Mouse (Mus musculus) heart, embryonic 16.5 days (tissue): ENCODE measurements at regions not wholly inside any gene's neighbourhood (a gene's known extent, or its start where the extent isn't known, plus 50 kb on each side); places are given as distances from the start of the nearest gene placed in this dataset.

Source experiments
- ATAC-seq: fragments of 200-750 bp; cut with Nextera tagmentation; replicated peaks from 2 replicates; pipeline ENCODE4 v1.8.0; 2017; ENCODE audit warnings: moderate number of reproducible peaks; ENCODE audit not compliant: insufficient read depth, low FRiP score; ENCODE audit errors: extremely low read depth
- H3K27ac ChIP-seq: fragments of 300-500 bp; sonication (generic); 2 replicates; pipeline ENCODE4 v1.5.1; 2014; ENCODE audit warnings: mild to moderate bottlenecking, low read length, control low read depth, moderate library complexity
- H3K27me3 ChIP-seq: fragments of 300-500 bp; sonication (generic); 2 replicates; pipeline ENCODE4 v1.6.1; 2014; ENCODE audit warnings: low read length, mixed read lengths; ENCODE audit not compliant: control insufficient read depth, insufficient read depth
- H3K36me3 ChIP-seq: fragments of 300-500 bp; sonication (generic); 2 replicates; pipeline ENCODE4 v1.6.1; 2014; ENCODE audit not compliant: control insufficient read depth, insufficient read depth
- H3K4me1 ChIP-seq: fragments of 300-500 bp; sonication (generic); 2 replicates; pipeline ENCODE4 v1.6.1; 2014; ENCODE audit warnings: low read length, mixed read lengths; ENCODE audit not compliant: control insufficient read depth, insufficient read depth
- H3K4me2 ChIP-seq: fragments of 300-500 bp; sonication (generic); 2 replicates; pipeline ENCODE4 v1.6.1; 2014; ENCODE audit warnings: low read depth, mild to moderate bottlenecking, control low read depth, low read length
- H3K4me3 ChIP-seq: fragments of 300-500 bp; sonication (generic); 2 replicates; pipeline ENCODE4 v1.5.1; 2014; ENCODE audit warnings: mild to moderate bottlenecking, control low read depth, low read length
- H3K9ac ChIP-seq: fragments of 300-500 bp; sonication (generic); 2 replicates; pipeline ENCODE4 v1.6.1; 2014; ENCODE audit warnings: low read length, control low read depth
- H3K9me3 ChIP-seq: fragments of 300-500 bp; sonication (generic); replicated peaks from 2 replicates; pipeline ENCODE4 v1.6.1; 2016; ENCODE audit warnings: low read length; ENCODE audit not compliant: control insufficient read depth
- WGBS: fragments of 180-500 bp; shearing (Covaris S2); extraction: QIAGEN DNeasy Blood & Tissue Kit; methylation state at CpG from one replicate; pipeline ENCODE4 v1.1.7; 2014; 5-methylcytosine and 5-hydroxymethylcytosine counted together

- WGBS: 60% methylated on average over 3 of the region's 3 CpGs
- Histone ChIP-seq H3K27me3 (no peaks in the 10 kb centered on the region), H3K9ac (no peak overlapping the region), H3K36me3 (no peaks in the 10 kb centered on the region), H3K4me2 (no peak overlapping the region), H3K9me3 (no peaks in the 10 kb centered on the region), H3K4me3 (no peak overlapping the region), H3K4me1 (no peaks in the 10 kb centered on the region), H3K27ac (no peak overlapping the region)
- ATAC-seq: no peak
Observed at GRCm38 (mm10) chr14:105647166-105647565, 249.5 kb downstream of the Spry2 start.

GRCm38 (mm10) chr14:105644428-105644827 is 252.2 kb downstream of the Spry2 start:
- no peaks in the 10 kb centered on the region for H3K36me3 ChIP-seq
- H3K9me3 ChIP-seq: no peaks in the 10 kb centered on the region
- no peak for ATAC-seq
- H3K4me2 ChIP-seq: no peak overlapping the region
- no peak overlapping the region for H3K9ac ChIP-seq
- WGBS: 88% methylated on average over 2 of the region's 2 CpGs
- no peak overlapping the region for H3K27ac ChIP-seq
- no peak overlapping the region for H3K4me3 ChIP-seq
- no peaks in the 10 kb centered on the region for H3K4me1 ChIP-seq
- no peaks in the 10 kb centered on the region for H3K27me3 ChIP-seq

- Histone ChIP-seq H3K4me1 (no peaks in the 10 kb centered on the region), H3K36me3 (no peaks in the 10 kb centered on the region), H3K27ac (no peak overlapping the region), H3K9me3 (no peaks in the 10 kb centered on the region), H3K4me3 (no peak overlapping the region), H3K27me3 (no peaks in the 10 kb centered on the region), H3K9ac (no peak overlapping the region), H3K4me2 (no peak overlapping the region)
- no peak for ATAC-seq
- 86% methylated on average over 7 of the region's 7 CpGs for WGBS
Observed at GRCm38 (mm10) chr14:105643285-105643957, 253.2 kb downstream of the Spry2 start.

- Histone ChIP-seq H3K27me3 (no peaks in the 10 kb centered on the region), H3K4me1 (no peaks in the 10 kb centered on the region), H3K27ac (no peak overlapping the region), H3K4me2 (no peak overlapping the region), H3K9me3 (no peaks in the 10 kb centered on the region), H3K36me3 (no peaks in the 10 kb centered on the region), H3K4me3 (no peak overlapping the region), H3K9ac (no peak overlapping the region)
- no peak for ATAC-seq
- 86% methylated on average over 4 of the region's 4 CpGs for WGBS
Observed at GRCm38 (mm10) chr14:105632335-105632734, 264.3 kb downstream of the Spry2 start.

- ATAC-seq: no peak
- H3K9ac ChIP-seq: no peak overlapping the region
- no peak overlapping the region for H3K4me2 ChIP-seq
- no peak overlapping the region for H3K27ac ChIP-seq
- no peaks in the 10 kb centered on the region for H3K4me1 ChIP-seq
- no peaks in the 10 kb centered on the region for H3K27me3 ChIP-seq
- H3K36me3 ChIP-seq: no peaks in the 10 kb centered on the region
- no peak overlapping the region for H3K4me3 ChIP-seq
- WGBS: 78% methylated on average over 5 of the region's 5 CpGs
- H3K9me3 ChIP-seq: no peaks in the 10 kb centered on the region
Observed at GRCm38 (mm10) chr14:105631681-105632031, 265.0 kb downstream of the Spry2 start.

- WGBS: 90% methylated on average over 9 of the region's 9 CpGs
- H3K4me3 ChIP-seq: no peak overlapping the region
- H3K9me3 ChIP-seq: no peaks in the 10 kb centered on the region
- ATAC-seq: no peak
- H3K36me3 ChIP-seq: no peaks in the 10 kb centered on the region
- no peak overlapping the region for H3K4me2 ChIP-seq
- H3K27me3 ChIP-seq: no peaks in the 10 kb centered on the region
- no peak overlapping the region for H3K9ac ChIP-seq
- no peak overlapping the region for H3K27ac ChIP-seq
- no peaks in the 10 kb centered on the region for H3K4me1 ChIP-seq
Observed at GRCm38 (mm10) chr14:105630867-105631680, 265.5 kb downstream of the Spry2 start.

- H3K9ac ChIP-seq: no peak overlapping the region
- no peak overlapping the region for H3K4me2 ChIP-seq
- no peaks in the 10 kb centered on the region for H3K36me3 ChIP-seq
- 92% methylated on average over 5 of the region's 5 CpGs for WGBS
- no peak overlapping the region for H3K27ac ChIP-seq
- no peaks in the 10 kb centered on the region for H3K27me3 ChIP-seq
- no peaks in the 10 kb centered on the region for H3K9me3 ChIP-seq
- H3K4me3 ChIP-seq: no peak overlapping the region
- no peak for ATAC-seq
- H3K4me1 ChIP-seq: peaks cover 3% of the 10 kb centered on the region
Observed at GRCm38 (mm10) chr14:105630444-105630843, 266.2 kb downstream of the Spry2 start.

GRCm38 (mm10) chr14:105628673-105629072 is 267.9 kb downstream of the Spry2 start:
- Histone ChIP-seq H3K36me3 (no peaks in the 10 kb centered on the region), H3K4me2 (no peak overlapping the region), H3K4me3 (no peak overlapping the region), H3K9me3 (no peaks in the 10 kb centered on the region), H3K9ac (no peak overlapping the region), H3K4me1 (peaks cover 8% of the 10 kb centered on the region), H3K27me3 (no peaks in the 10 kb centered on the region), H3K27ac (no peak overlapping the region)
- ATAC-seq: no peak
- 79% methylated on average over 3 of the region's 3 CpGs for whole genome bisulfite sequencing

GRCm38 (mm10) chr14:105624387-105624786 is 272.2 kb downstream of the Spry2 start:
- H3K4me1 ChIP-seq: peaks cover 14% of the 10 kb centered on the region
- no peaks in the 10 kb centered on the region for H3K36me3 ChIP-seq
- no peak overlapping the region for H3K4me3 ChIP-seq
- 82% methylated on average over 7 of the region's 7 CpGs for WGBS
- H3K27me3 ChIP-seq: no peaks in the 10 kb centered on the region
- H3K9me3 ChIP-seq: no peaks in the 10 kb centered on the region
- H3K9ac ChIP-seq: no peak overlapping the region
- no peak overlapping the region for H3K4me2 ChIP-seq
- ATAC-seq: no peak
- no peak overlapping the region for H3K27ac ChIP-seq
